Mouse (Mus musculus) liver, embryonic 14.5 days (tissue): ENCODE results near the gene Syngr1. TPM values are rescaled to one million over a fixed set of nuclear protein-coding genes. Genes with fewer than 3 reads are reported as not detected.
A peak's percentile ranks its signal among the peaks of the same experiment; 100 is the strongest.

ENCODE experiments used
- ATAC-seq: fragments of 200-750 bp; cut with Nextera tagmentation; 2 replicates; pipeline ENCODE4 v1.8.0; 2017; ENCODE audit warnings: moderate number of reproducible peaks, mild to moderate bottlenecking, moderate library complexity; ENCODE audit not compliant: insufficient read depth
- DNase-seq, 3 experiments: peaks; one replicate each; pipeline ENCODE4 v3.0.0-alpha.2; 2012 to 2013; ENCODE audit warnings: low read depth in 3 of 3, low spot score in 3 of 3
- H3K27ac ChIP-seq: fragments of 300-500 bp; sonication (generic); 2 replicates; pipeline ENCODE4 v1.5.1; 2014; ENCODE audit warnings: moderate library complexity, mild to moderate bottlenecking, control low read depth, inconsistent platforms
- H3K27me3 ChIP-seq: fragments of 300-500 bp; sonication (generic); 2 replicates; pipeline ENCODE4 v1.6.1; 2014; ENCODE audit warnings: mild to moderate bottlenecking, low read length, moderate library complexity; ENCODE audit not compliant: control insufficient read depth, insufficient read depth
- H3K36me3 ChIP-seq: fragments of 300-500 bp; sonication (generic); replicated peaks from 2 replicates; pipeline ENCODE4 v1.6.1; 2014; ENCODE audit warnings: low read depth; ENCODE audit not compliant: control insufficient read depth, insufficient read depth
- H3K4me1 ChIP-seq, 2 experiments: fragments of 200-500 bp in 1 of 2; fragments of 300-500 bp in 1 of 2; sonication (generic) in 1 of 2; replicated peaks; 2 replicates each; pipeline ENCODE4 v1.6.1; 2012 to 2014; ENCODE audit warnings: antibody characterized with exemption in 1 of 2, inconsistent platforms in 1 of 2, low read length in 1 of 2; ENCODE audit not compliant: control insufficient read depth in 2 of 2, insufficient read depth in 2 of 2
- H3K4me2 ChIP-seq: fragments of 300-500 bp; sonication (generic); 2 replicates; pipeline ENCODE4 v1.6.1; 2014; ENCODE audit warnings: low read depth, mild to moderate bottlenecking, control low read depth, moderate library complexity
- H3K4me3 ChIP-seq, 2 experiments: fragments of 200-500 bp in 1 of 2; fragments of 300-500 bp in 1 of 2; sonication (generic) in 1 of 2; 2 replicates each; pipeline ENCODE4 v1.5.1; 2012 to 2014; ENCODE audit warnings: low read depth in 2 of 2, low read length in 2 of 2, mild to moderate bottlenecking in 2 of 2, control low read depth in 1 of 2, inconsistent platforms in 1 of 2, moderate library complexity in 1 of 2; ENCODE audit not compliant: insufficient read depth in 1 of 2
- H3K9ac ChIP-seq: fragments of 300-500 bp; sonication (generic); replicated peaks from 2 replicates; pipeline ENCODE4 v1.6.1; 2014; ENCODE audit warnings: mild to moderate bottlenecking, control low read depth, moderate library complexity
- H3K9me3 ChIP-seq: fragments of 300-500 bp; sonication (generic); 2 replicates; pipeline ENCODE4 v1.6.1; 2016; ENCODE audit warnings: low read length, mixed read lengths; ENCODE audit not compliant: control insufficient read depth
- CTCF ChIP-seq: IDR thresholded peaks from 2 replicates; pipeline ENCODE4 v1.5.1; 2016; ENCODE audit warnings: antibody characterized with exemption, low read depth, control low read depth
- EP300 ChIP-seq: IDR thresholded peaks from 2 replicates; pipeline ENCODE4 v1.6.1; 2016; ENCODE audit warnings: antibody characterized with exemption, low read depth
- WGBS: fragments of 180-500 bp; shearing (Covaris S2); extraction: QIAGEN DNeasy Blood & Tissue Kit; methylation state at CpG from one replicate; pipeline ENCODE4 v1.1.7; 2014; ENCODE audit not compliant: insufficient replicate concordance; 5-methylcytosine and 5-hydroxymethylcytosine counted together
- microRNA-seq: library from miRNA; unstranded; fragments of <30 nt; microRNA quantifications from one replicate; pipeline ENCODE4, GENCODE M21; 2016
- polyA plus RNA-seq, 2 experiments: library from polyadenylated mRNA; depleted of rRNA in 1 of 2; stranded (reverse) in 1 of 2; unstranded in 1 of 2; fragments of >200 nt; fragmentation: Nextera tagmentation in 1 of 2; extraction: Ambion mirVana in 1 of 2; gene quantifications; 2 replicates each; pipeline versions ENCODE4 v1.2.1 to v1.2.3; 2012 to 2014

Gene Syngr1
- polyA plus RNA-seq, 2 experiments: 10.4 to 14.4 TPM

- 88% methylated on average over 3 of the region's 3 CpGs for WGBS
- Histone ChIP-seq H3K36me3 (peaks cover 27% of the 10 kb centered on the region), H3K4me1 (no peaks in the 10 kb centered on the region; a peak in 1 of 4 replicates), H3K4me3 (no peak overlapping the region), H3K27me3 (no peaks in the 10 kb centered on the region), H3K9me3 (no peaks in the 10 kb centered on the region), H3K4me2 (no peak overlapping the region), H3K27ac (no peak overlapping the region), H3K9ac (no peak overlapping the region)
- DNase-seq: no peak
- TF ChIP-seq EP300: no peak
- TF ChIP-seq CTCF: no peak
- ATAC-seq: no peak
Measured at GRCm38 (mm10) chr15:80161199-80161598, 70.1 kb downstream of the Syngr1 start.

GRCm38 (mm10) chr15:80162401-80162964 lies 71.3 kb downstream of the Syngr1 start:
- Histone ChIP-seq H3K27ac (no peak overlapping the region), H3K4me1 (no peaks in the 10 kb centered on the region; a peak in 1 of 4 replicates), H3K27me3 (no peaks in the 10 kb centered on the region), H3K9ac (no peak overlapping the region), H3K36me3 (peaks cover 21% of the 10 kb centered on the region), H3K4me2 (no peak overlapping the region), H3K4me3 (no peak overlapping the region), H3K9me3 (no peaks in the 10 kb centered on the region)
- no peak for DNase-seq
- WGBS: 74% methylated on average over 4 of the region's 4 CpGs
- TF ChIP-seq EP300 (no peak), CTCF (no peak)
- ATAC-seq: no peak

GRCm38 (mm10) chr15:80163274-80163673 lies 72.1 kb downstream of the Syngr1 start:
- H3K36me3 ChIP-seq: peaks cover 17% of the 10 kb centered on the region
- H3K9ac ChIP-seq: no peak overlapping the region
- H3K9me3 ChIP-seq: no peaks in the 10 kb centered on the region
- ATAC-seq (no peak), DNase-seq (no peak)
- 86% methylated on average over 11 of the region's 11 CpGs for WGBS
- no peak overlapping the region for H3K27ac ChIP-seq
- no peak overlapping the region for H3K4me3 ChIP-seq
- no peaks in the 10 kb centered on the region for H3K27me3 ChIP-seq
- peak; percentile 40 for TF ChIP-seq CTCF
- no peak for TF ChIP-seq EP300
- H3K4me1 ChIP-seq: no peaks in the 10 kb centered on the region; a peak in 1 of 4 replicates
- H3K4me2 ChIP-seq: no peak overlapping the region

- WGBS: 72% methylated on average over 4 of the region's 4 CpGs
- Histone ChIP-seq H3K4me1 (no peaks in the 10 kb centered on the region; a peak in 1 of 4 replicates), H3K4me3 (no peak overlapping the region)
Measured at GRCm38 (mm10) chr15:80163716-80164115, 72.6 kb downstream of the Syngr1 start.

GRCm38 (mm10) chr15:80165396-80165795 lies 74.3 kb downstream of the Syngr1 start:
- H3K9ac ChIP-seq: no peak overlapping the region
- no peaks in the 10 kb centered on the region for H3K9me3 ChIP-seq
- H3K4me1 ChIP-seq: no peaks in the 10 kb centered on the region
- TF ChIP-seq CTCF (no peak), EP300 (no peak)
- H3K27ac ChIP-seq: no peak overlapping the region
- no peak overlapping the region for H3K4me2 ChIP-seq
- H3K4me3 ChIP-seq: no peak overlapping the region
- no peak for DNase-seq
- no peak for ATAC-seq
- WGBS: 53% methylated on average over 5 of the region's 5 CpGs
- no peaks in the 10 kb centered on the region for H3K27me3 ChIP-seq
- peaks cover 13% of the 10 kb centered on the region for H3K36me3 ChIP-seq

More at GRCm38 (mm10) chr15:80163716-80164115, 72.6 kb downstream of the Syngr1 start:
- H3K9ac ChIP-seq: no peak overlapping the region
- no peak for ATAC-seq
- H3K9me3 ChIP-seq: no peaks in the 10 kb centered on the region
- H3K27me3 ChIP-seq: no peaks in the 10 kb centered on the region
- DNase-seq: no peak
- TF ChIP-seq EP300: no peak
- TF ChIP-seq CTCF: no peak
- H3K27ac ChIP-seq: no peak overlapping the region
- no peak overlapping the region for H3K4me2 ChIP-seq
- H3K36me3 ChIP-seq: peaks cover 17% of the 10 kb centered on the region

Small RNAs within 50 kb of the gene (microRNA-seq; reads per million reads assigned to microRNA genes)
- gene Snord43: 162 reads per million, percentile 52 among the genes with 10 or more reads in this experiment

Other genes with a start within 250 kb of the Syngr1 start
- gene Apobec3, start 199.7 kb upstream of the Syngr1 start, polyA plus RNA-seq (2012; rRNA removed): 23.5 and 29.8 TPM in 2 replicates
- gene Apobec3, start 199.7 kb upstream of the Syngr1 start, polyA plus RNA-seq (2014; fragmentation: Nextera tagmentation; extraction: Ambion mirVana): 34.3 and 35.9 TPM in 2 replicates
- 2.5 and 2.6 TPM in 2 replicates for gene Cbx7, start 120.2 kb upstream of the Syngr1 start, polyA plus RNA-seq (2012; rRNA removed)
- 0.62 and 1.3 TPM in 2 replicates for gene Cbx7, start 120.2 kb upstream of the Syngr1 start, polyA plus RNA-seq (2014; fragmentation: Nextera tagmentation; extraction: Ambion mirVana)
- 1.5 and 1.7 TPM in 2 replicates for gene Pdgfb, start 76.4 kb upstream of the Syngr1 start, polyA plus RNA-seq (2012; rRNA removed)
- gene Pdgfb, start 76.4 kb upstream of the Syngr1 start, polyA plus RNA-seq (2014; fragmentation: Nextera tagmentation; extraction: Ambion mirVana): 0.71 and 0.92 TPM in 2 replicates
- 530 and 765 TPM in 2 replicates for gene Rpl3, start 534 bp downstream of the Syngr1 start, polyA plus RNA-seq (2012; rRNA removed)
- gene Rpl3, start 534 bp downstream of the Syngr1 start, polyA plus RNA-seq (2014; fragmentation: Nextera tagmentation; extraction: Ambion mirVana): 774 and 804 TPM in 2 replicates
- 11.2 and 11.9 TPM in 2 replicates for gene Tab1, start 41.8 kb downstream of the Syngr1 start, polyA plus RNA-seq (2012; rRNA removed)
- gene Tab1, start 41.8 kb downstream of the Syngr1 start, polyA plus RNA-seq (2014; fragmentation: Nextera tagmentation; extraction: Ambion mirVana): 9.4 and 10.8 TPM in 2 replicates
- 0.95 and 1.0 TPM in 2 replicates for gene Mgat3, start 82.4 kb downstream of the Syngr1 start, polyA plus RNA-seq (2012; rRNA removed)
- 0.33 and 0.45 TPM in 2 replicates for gene Mgat3, start 82.4 kb downstream of the Syngr1 start, polyA plus RNA-seq (2014; fragmentation: Nextera tagmentation; extraction: Ambion mirVana)
- gene Mief1, start 142.7 kb downstream of the Syngr1 start, polyA plus RNA-seq (2012; rRNA removed): 4.3 and 4.8 TPM in 2 replicates
- gene Mief1, start 142.7 kb downstream of the Syngr1 start, polyA plus RNA-seq (2014; fragmentation: Nextera tagmentation; extraction: Ambion mirVana): 13.3 and 14.5 TPM in 2 replicates
- not detected in 2 replicates for gene AC140267.1, start 144.5 kb downstream of the Syngr1 start, polyA plus RNA-seq (2012; rRNA removed)
- not detected in 2 replicates for gene AC140267.1, start 144.5 kb downstream of the Syngr1 start, polyA plus RNA-seq (2014; fragmentation: Nextera tagmentation; extraction: Ambion mirVana)
- 146 and 246 TPM in 2 replicates for gene Atf4, start 163.8 kb downstream of the Syngr1 start, polyA plus RNA-seq (2012; rRNA removed)
- 108 and 129 TPM in 2 replicates for gene Atf4, start 163.8 kb downstream of the Syngr1 start, polyA plus RNA-seq (2014; fragmentation: Nextera tagmentation; extraction: Ambion mirVana)
- gene Rps19bp1, start 173.0 kb downstream of the Syngr1 start, polyA plus RNA-seq (2012; rRNA removed): 16.2 and 25.6 TPM in 2 replicates
- 30.0 and 32.9 TPM in 2 replicates for gene Rps19bp1, start 173.0 kb downstream of the Syngr1 start, polyA plus RNA-seq (2014; fragmentation: Nextera tagmentation; extraction: Ambion mirVana)
- 0.01 and 0.02 TPM in 2 replicates for gene Cacna1i, start 195.9 kb downstream of the Syngr1 start, polyA plus RNA-seq (2012; rRNA removed)
- gene Cacna1i, start 195.9 kb downstream of the Syngr1 start, polyA plus RNA-seq (2014; fragmentation: Nextera tagmentation; extraction: Ambion mirVana): 0.01 TPM in 1 of 2 replicates, not detected in the other